ENCODE assay signal across 8 mouse cellular contexts in genomic region chr5:125133651-125134050, GRCm38 (mm10). TPM values are rescaled to one million over a fixed set of nuclear protein-coding genes. Genes with fewer than 3 reads are reported as not detected.
DNase-seq lines count a peak whose midpoint lies in the region; ATAC-seq and TF ChIP-seq lines count a peak whose summit lies in the region.

No protein-coding gene starts in this region.

- peaks cover 2% of the 10 kb centered on the region; the same call in 1 of the 2 replicates for H3K36me3 ChIP-seq in embryonic facial prominence, embryonic 10.5 days (replicated peaks)
- no peaks in the 10 kb centered on the region for H3K36me3 ChIP-seq in forebrain, embryonic 16.5 days (ENCODE audit: control insufficient read depth, insufficient read depth)
- no peaks in the 10 kb centered on the region for H3K36me3 ChIP-seq in midbrain, embryonic 13.5 days

- no peak overlapping the region for H3K9ac ChIP-seq in forebrain, embryonic 16.5 days (replicated peaks; ENCODE audit: low read depth, low read length)
- H3K9ac ChIP-seq in midbrain, embryonic 13.5 days (replicated peaks) = no peak overlapping the region

- no peak for DNase-seq in layer of hippocampus, adult 2 months (ENCODE audit: low spot score in 2 of 2)
- DNase-seq in layer of hippocampus, postnatal 36 days = no peak
- DNase-seq in embryonic facial prominence, embryonic 10.5 days (ENCODE audit: low spot score) = no peak
- DNase-seq in right cerebral cortex, postnatal 14 days = no peak
- no peak for DNase-seq in testis, postnatal 10 days (ENCODE audit: low spot score)
- DNase-seq in layer of hippocampus, adult 18-20 months (ENCODE audit: low spot score in 2 of 2) = no peak

- no peak for TF ChIP-seq CTCF in layer of hippocampus, adult 2 months (conservative IDR thresholded peaks at IDR 0.05)

- H3K4me1 ChIP-seq in embryonic facial prominence, embryonic 10.5 days = peaks cover 91% of the 10 kb centered on the region
- H3K4me1 ChIP-seq in forebrain, embryonic 16.5 days (replicated peaks; ENCODE audit: control insufficient read depth, insufficient read depth, low read length) = peaks cover 85% of the 10 kb centered on the region
- H3K4me1 ChIP-seq in midbrain, embryonic 13.5 days (replicated peaks) = peaks cover 98% of the 10 kb centered on the region

- no peaks in the 10 kb centered on the region for H3K9me3 ChIP-seq in embryonic facial prominence, embryonic 10.5 days
- H3K9me3 ChIP-seq in forebrain, embryonic 16.5 days (ENCODE audit: control insufficient read depth, low read length) = no peaks in the 10 kb centered on the region
- H3K9me3 ChIP-seq in midbrain, embryonic 13.5 days = no peaks in the 10 kb centered on the region

- H3K27me3 ChIP-seq in embryonic facial prominence, embryonic 10.5 days (replicated peaks; ENCODE audit: low read depth, poor library complexity, severe bottlenecking) = no peaks in the 10 kb centered on the region
- no peaks in the 10 kb centered on the region for H3K27me3 ChIP-seq in forebrain, embryonic 16.5 days (replicated peaks; ENCODE audit: control insufficient read depth, insufficient read depth, low read length)
- H3K27me3 ChIP-seq in midbrain, embryonic 13.5 days = no peaks in the 10 kb centered on the region

- H3K4me3 ChIP-seq in layer of hippocampus, adult 2 months = no peak overlapping the region
- no peak overlapping the region for H3K4me3 ChIP-seq in embryonic facial prominence, embryonic 10.5 days
- H3K4me3 ChIP-seq in forebrain, embryonic 16.5 days (replicated peaks; ENCODE audit: low read length) = no peak overlapping the region
- H3K4me3 ChIP-seq in midbrain, embryonic 13.5 days (replicated peaks) = no peak overlapping the region

- H3K4me2 ChIP-seq in forebrain, embryonic 16.5 days (ENCODE audit: low read length) = no peak overlapping the region
- no peak overlapping the region for H3K4me2 ChIP-seq in midbrain, embryonic 13.5 days (replicated peaks)

- 69% methylated on average over 4 of the region's 4 CpGs for WGBS in embryonic facial prominence, embryonic 10.5 days
- WGBS in forebrain, embryonic 16.5 days = 12% methylated on average over 4 of the region's 4 CpGs
- 12% methylated on average over 4 of the region's 4 CpGs for WGBS in midbrain, embryonic 13.5 days

- no peak for ATAC-seq in forebrain, embryonic 16.5 days
- ATAC-seq in midbrain, embryonic 13.5 days = no peak

- H3K27ac ChIP-seq in layer of hippocampus, adult 2 months = peak overlapping the region; percentile 88
- H3K27ac ChIP-seq in embryonic facial prominence, embryonic 10.5 days (replicated peaks) = peak overlapping the region; percentile 84
- peak overlapping the region; percentile 92 for H3K27ac ChIP-seq in forebrain, embryonic 16.5 days (ENCODE audit: low read length)
- peak overlapping the region; percentile 88 for H3K27ac ChIP-seq in midbrain, embryonic 13.5 days

RNA-seq across cellular contexts. Expression of gene Ncor2, which starts 45.4 kb away (rescaled TPM):
- 100 to 1,000 TPM; 285 to 307 TPM for total RNA-seq in layer of hippocampus, adult 2 months (2021)
- 100 to 1,000 TPM; 266 to 300 TPM for total RNA-seq in layer of hippocampus, postnatal 36 days (2021)
- polyA plus RNA-seq in embryonic facial prominence, embryonic 10.5 days (2016; fragmentation: Nextera tagmentation; extraction: Ambion mirVana) = 19.2 and 19.8 TPM in 2 replicates
- polyA plus RNA-seq in forebrain, embryonic 16.5 days (2015; fragmentation: Nextera tagmentation; extraction: Ambion mirVana) = 26.5 and 27.1 TPM in 2 replicates
- polyA plus RNA-seq in midbrain, embryonic 13.5 days (2015; fragmentation: Nextera tagmentation; extraction: Ambion mirVana) = 20.2 and 22.6 TPM in 2 replicates
- 100 to 1,000 TPM; 291 to 298 TPM for total RNA-seq in layer of hippocampus, adult 18-20 months (2021)
